Mouse (Mus musculus) neural tube, embryonic 12.5 days (tissue): ENCODE data around the gene Nol4l. TPM values are rescaled to one million over a fixed set of nuclear protein-coding genes. Genes with fewer than 3 reads are reported as not detected.
A peak's percentile ranks its signal among the peaks of the same experiment; 100 is the strongest.

Source experiments
- ATAC-seq: fragments of 200-750 bp; cut with Nextera tagmentation; 2 replicates; pipeline ENCODE4 v1.8.0; 2017; ENCODE audit warnings: low read depth, mild to moderate bottlenecking, moderate TSS enrichment, moderate library complexity; ENCODE audit not compliant: low FRiP score
- H3K27ac ChIP-seq: fragments of 300-500 bp; sonication (generic); 2 replicates; pipeline ENCODE4 v1.5.1; 2016
- H3K27me3 ChIP-seq: fragments of 300-500 bp; sonication (generic); replicated peaks from 2 replicates; pipeline ENCODE4 v1.6.1; 2016; ENCODE audit warnings: mild to moderate bottlenecking
- H3K36me3 ChIP-seq: fragments of 300-500 bp; sonication (generic); 2 replicates; pipeline ENCODE4 v1.6.1; 2016; ENCODE audit warnings: mild to moderate bottlenecking
- H3K4me1 ChIP-seq: fragments of 300-500 bp; sonication (generic); 2 replicates; pipeline ENCODE4 v1.6.1; 2016
- H3K4me2 ChIP-seq: fragments of 300-500 bp; sonication (generic); replicated peaks from 2 replicates; pipeline ENCODE4 v1.6.1; 2016; ENCODE audit warnings: mild to moderate bottlenecking
- H3K4me3 ChIP-seq: fragments of 300-500 bp; sonication (generic); 2 replicates; pipeline ENCODE4 v1.5.1; 2016
- H3K9ac ChIP-seq: fragments of 300-500 bp; sonication (generic); 2 replicates; pipeline ENCODE4 v1.6.1; 2016; ENCODE audit warnings: mild to moderate bottlenecking
- H3K9me3 ChIP-seq: fragments of 300-500 bp; sonication (generic); 2 replicates; pipeline ENCODE4 v1.6.1; 2016; ENCODE audit warnings: mild to moderate bottlenecking
- WGBS: fragments of 180-500 bp; shearing (Covaris S2); methylation state at CpG from one replicate; pipeline ENCODE4 v1.1.7; 2016; 5-methylcytosine and 5-hydroxymethylcytosine counted together
- polyA plus RNA-seq: library from polyadenylated mRNA; unstranded; fragments of >200 nt; fragmentation: Nextera tagmentation; extraction: Ambion mirVana; gene quantifications from 2 replicates; pipeline ENCODE4 v1.2.1, GENCODE M21; 2016

Nol4l gene
- polyA plus RNA-seq, 1 experiment from 2014 or later: 39.9 TPM

DNA sequence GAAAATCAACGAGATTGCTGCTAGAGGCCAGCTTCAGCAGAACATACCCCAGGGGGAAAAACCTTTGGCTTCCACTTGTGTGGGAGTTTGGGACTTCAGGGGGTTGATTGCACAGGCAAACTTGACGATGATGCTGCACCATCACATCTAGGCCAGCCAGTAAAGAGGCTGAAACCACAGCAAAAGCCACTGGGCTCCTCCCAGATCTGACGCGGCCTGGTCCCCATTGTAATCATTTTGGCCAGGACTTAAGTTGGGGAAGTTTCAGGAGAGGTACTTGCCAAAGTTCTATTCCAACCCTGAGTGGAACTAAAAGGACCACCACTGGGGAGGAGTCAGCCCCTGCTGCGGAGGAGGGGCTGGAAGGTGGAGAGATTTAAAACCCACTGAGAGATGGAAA, 38.8 kb downstream of the Nol4l start:
- Histone ChIP-seq H3K9ac (no peak overlapping the region), H3K4me2 (no peak overlapping the region)

DNA sequence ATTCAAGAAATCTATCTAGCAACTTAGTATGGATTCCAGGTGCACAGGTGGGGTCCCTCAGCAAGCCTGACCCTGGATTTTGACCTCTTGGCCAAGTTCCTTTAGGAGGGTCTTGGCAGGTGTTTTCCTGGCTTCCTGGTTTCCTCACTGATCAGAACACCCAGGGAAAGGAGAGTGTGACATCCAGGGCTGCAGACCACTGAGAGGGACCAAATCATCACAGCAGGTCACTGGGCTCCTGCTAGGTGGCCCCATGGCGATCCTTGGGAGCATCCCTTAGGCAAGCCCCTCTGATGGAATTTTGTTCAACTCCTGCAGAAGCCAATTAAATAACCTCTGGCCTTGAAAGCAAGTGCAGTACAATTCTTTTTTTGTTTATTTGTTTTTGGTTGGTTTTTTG, 39.7 kb downstream of the Nol4l start:
- peaks cover 39% of the 10 kb centered on the region for H3K4me1 ChIP-seq
- no peak overlapping the region for H3K4me2 ChIP-seq
- WGBS: 75% methylated on average over 1 of the region's 1 CpGs
- no peak for ATAC-seq
- H3K4me3 ChIP-seq: no peak overlapping the region
- no peak overlapping the region for H3K9ac ChIP-seq
- no peaks in the 10 kb centered on the region for H3K36me3 ChIP-seq
- H3K27me3 ChIP-seq: peaks cover 41% of the 10 kb centered on the region
- H3K9me3 ChIP-seq: no peaks in the 10 kb centered on the region
- H3K27ac ChIP-seq: no peak overlapping the region

More for the DNA sequence above, 38.8 kb downstream of the Nol4l start:
- peaks cover 47% of the 10 kb centered on the region for H3K27me3 ChIP-seq
- no peak overlapping the region for H3K4me3 ChIP-seq
- no peak for ATAC-seq
- 22% methylated on average over 5 of the region's 5 CpGs for WGBS
- H3K36me3 ChIP-seq: no peaks in the 10 kb centered on the region
- no peaks in the 10 kb centered on the region for H3K9me3 ChIP-seq
- H3K4me1 ChIP-seq: peaks cover 39% of the 10 kb centered on the region
- no peak overlapping the region for H3K27ac ChIP-seq

- peak overlapping the region; percentile 42 for H3K4me2 ChIP-seq
- H3K4me3 ChIP-seq: no peak overlapping the region
- H3K4me1 ChIP-seq: peaks cover 35% of the 10 kb centered on the region
- ATAC-seq: no peak
- 41% methylated on average over 4 of the region's 4 CpGs for WGBS
- no peaks in the 10 kb centered on the region for H3K9me3 ChIP-seq
- peak overlapping the region; percentile 26; the same call in 1 of the 2 replicates for H3K9ac ChIP-seq
- H3K27ac ChIP-seq: peak overlapping the region; percentile 75
- peaks cover 4% of the 10 kb centered on the region; the same call in 1 of the 2 replicates for H3K27me3 ChIP-seq
- no peaks in the 10 kb centered on the region for H3K36me3 ChIP-seq
Measured at GRCm38 (mm10) chr2:153484071-153484470, 45.7 kb downstream of the Nol4l start.

DNA sequence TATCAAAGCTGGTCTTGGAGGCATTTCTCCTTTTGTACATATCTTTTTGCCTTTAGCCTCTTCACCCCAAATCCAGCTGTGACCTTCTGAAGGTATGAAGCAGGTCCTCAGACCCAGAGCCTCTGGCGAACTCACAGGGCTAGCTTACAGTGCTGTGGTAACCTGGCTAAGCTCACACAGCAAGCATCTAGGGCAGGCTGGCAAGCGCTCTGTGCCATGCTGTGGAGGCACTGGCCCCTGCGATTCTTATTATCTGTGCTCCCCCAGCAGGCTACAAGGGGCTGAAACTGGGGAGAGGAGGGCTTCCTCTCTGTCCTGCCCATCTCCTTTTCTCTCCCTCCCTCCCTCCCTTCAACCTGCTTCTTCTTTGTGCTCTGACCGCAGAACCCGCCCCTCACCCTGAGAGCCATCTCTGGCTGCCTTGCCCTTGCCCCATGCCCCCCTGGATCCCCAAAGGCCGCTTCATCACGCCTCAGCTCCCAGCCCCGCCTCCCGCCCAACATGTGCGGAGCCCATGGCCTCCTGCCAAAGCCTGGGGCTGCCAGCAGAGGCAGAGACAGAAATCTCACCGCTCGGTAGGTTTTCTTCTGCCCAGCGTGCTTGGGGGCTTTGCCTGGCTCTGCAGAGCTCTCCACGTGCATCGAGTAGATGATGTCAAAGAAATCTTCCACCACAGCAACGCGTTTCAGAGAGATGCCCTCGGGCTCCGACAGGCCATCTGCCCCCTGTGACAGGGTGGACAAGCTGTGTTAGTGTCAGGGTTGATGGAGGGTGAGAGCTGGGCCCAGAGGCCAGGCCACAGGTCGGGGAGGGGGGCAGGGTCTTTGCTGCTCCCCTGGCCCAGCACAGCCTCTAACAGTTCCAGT, 46.4 kb downstream of the Nol4l start:
- Histone ChIP-seq H3K4me1 (peaks cover 35% of the 10 kb centered on the region), H3K36me3 (no peaks in the 10 kb centered on the region), H3K4me3 (no peak overlapping the region), H3K27me3 (peaks cover 4% of the 10 kb centered on the region; the same call in 1 of the 2 replicates), H3K27ac (peak overlapping the region; percentile 75), H3K9me3 (no peaks in the 10 kb centered on the region), H3K9ac (peak overlapping the region; percentile 26), H3K4me2 (peak overlapping the region; percentile 42)
- peak; percentile 69 for ATAC-seq
- WGBS: 8% methylated on average over 20 of the region's 20 CpGs

DNA sequence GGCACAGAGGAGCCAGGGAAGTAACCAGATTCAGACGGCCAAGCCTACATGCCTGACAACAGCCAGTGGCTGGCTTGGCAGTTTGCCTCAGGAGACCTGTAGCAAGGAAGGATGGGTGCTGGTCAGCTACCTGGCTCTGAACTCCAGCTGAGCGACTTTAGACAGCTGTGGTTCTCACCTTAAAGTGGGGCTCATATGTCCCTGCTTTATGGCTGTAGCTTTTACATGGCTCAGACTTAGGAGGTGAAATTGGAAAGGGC, 48.0 kb downstream of the Nol4l start:
- Histone ChIP-seq H3K27me3 (peaks cover 4% of the 10 kb centered on the region; the same call in 1 of the 2 replicates), H3K4me3 (no peak overlapping the region), H3K27ac (no peak overlapping the region), H3K36me3 (no peaks in the 10 kb centered on the region), H3K4me2 (no peak overlapping the region), H3K4me1 (peaks cover 35% of the 10 kb centered on the region), H3K9me3 (no peaks in the 10 kb centered on the region), H3K9ac (no peak overlapping the region)
- ATAC-seq: no peak
- 82% methylated on average over 2 of the region's 2 CpGs for WGBS

- WGBS: 77% methylated on average over 7 of the region's 7 CpGs
Measured at GRCm38 (mm10) chr2:153481108-153481860, 48.5 kb downstream of the Nol4l start.

GRCm38 (mm10) chr2:153479486-153479885, 50.3 kb downstream of the Nol4l start:
- peaks cover 38% of the 10 kb centered on the region for H3K4me1 ChIP-seq
- H3K9ac ChIP-seq: no peak overlapping the region
- no peaks in the 10 kb centered on the region for H3K36me3 ChIP-seq
- WGBS: 91% methylated on average over 1 of the region's 1 CpGs
- peaks cover 4% of the 10 kb centered on the region; the same call in 1 of the 2 replicates for H3K27me3 ChIP-seq
- no peak overlapping the region for H3K4me2 ChIP-seq
- H3K9me3 ChIP-seq: no peaks in the 10 kb centered on the region
- ATAC-seq: no peak
- H3K4me3 ChIP-seq: no peak overlapping the region
- H3K27ac ChIP-seq: no peak overlapping the region

More at GRCm38 (mm10) chr2:153481108-153481860, 48.5 kb downstream of the Nol4l start:
- Histone ChIP-seq H3K4me2 (no peak overlapping the region), H3K27me3 (peaks cover 4% of the 10 kb centered on the region; the same call in 1 of the 2 replicates), H3K9ac (no peak overlapping the region), H3K27ac (no peak overlapping the region), H3K4me3 (no peak overlapping the region), H3K9me3 (no peaks in the 10 kb centered on the region), H3K36me3 (no peaks in the 10 kb centered on the region), H3K4me1 (peaks cover 35% of the 10 kb centered on the region)
- no peak for ATAC-seq

- H3K4me2 ChIP-seq: no peak overlapping the region
- no peaks in the 10 kb centered on the region for H3K9me3 ChIP-seq
- H3K36me3 ChIP-seq: no peaks in the 10 kb centered on the region
- ATAC-seq: peak; percentile 59
- WGBS: 4% methylated on average over 4 of the region's 4 CpGs
- H3K4me1 ChIP-seq: peaks cover 29% of the 10 kb centered on the region
- H3K27ac ChIP-seq: no peak overlapping the region
- H3K27me3 ChIP-seq: peaks cover 4% of the 10 kb centered on the region; the same call in 1 of the 2 replicates
- H3K9ac ChIP-seq: no peak overlapping the region
- no peak overlapping the region for H3K4me3 ChIP-seq
Measured at GRCm38 (mm10) chr2:153478583-153478982, 51.2 kb downstream of the Nol4l start.

- Histone ChIP-seq H3K36me3 (no peaks in the 10 kb centered on the region; the same call in 1 of the 2 replicates), H3K27ac (no peak overlapping the region), H3K4me1 (peaks cover 8% of the 10 kb centered on the region), H3K9me3 (no peaks in the 10 kb centered on the region), H3K9ac (no peak overlapping the region), H3K4me3 (no peak overlapping the region), H3K27me3 (no peaks in the 10 kb centered on the region), H3K4me2 (no peak overlapping the region)
- no peak for ATAC-seq
- 44% methylated on average over 4 of the region's 4 CpGs for WGBS
Measured at GRCm38 (mm10) chr2:153475114-153476112, 54.4 kb downstream of the Nol4l start.

GRCm38 (mm10) chr2:153470983-153471382, 58.8 kb downstream of the Nol4l start:
- WGBS: 49% methylated on average over 3 of the region's 3 CpGs
- Histone ChIP-seq H3K9me3 (no peaks in the 10 kb centered on the region), H3K4me2 (no peak overlapping the region), H3K27me3 (no peaks in the 10 kb centered on the region), H3K4me1 (peaks cover 23% of the 10 kb centered on the region), H3K9ac (no peak overlapping the region), H3K4me3 (no peak overlapping the region), H3K36me3 (no peaks in the 10 kb centered on the region; the same call in 1 of the 2 replicates), H3K27ac (no peak overlapping the region)
- no peak for ATAC-seq

DNA sequence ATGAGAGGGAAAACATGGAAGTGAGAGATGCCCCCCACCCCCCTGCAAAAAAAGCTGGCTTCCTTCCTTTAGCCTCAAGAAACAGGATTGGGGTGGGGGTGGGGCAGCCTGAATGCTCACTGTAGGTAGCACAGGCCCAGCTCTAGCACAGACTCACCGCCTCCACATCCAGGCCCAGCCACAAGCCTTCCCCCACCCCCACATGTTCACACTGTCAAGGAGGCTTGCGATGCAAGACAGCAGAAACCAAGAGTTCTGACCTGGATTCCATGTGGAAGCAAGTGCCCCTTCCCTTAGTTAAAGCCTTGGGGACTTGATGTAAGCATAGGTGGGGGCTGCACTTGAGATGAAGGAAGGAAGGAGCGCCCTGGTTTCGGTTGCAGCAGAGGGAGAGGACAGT, 60.0 kb downstream of the Nol4l start:
- H3K27ac ChIP-seq: 0 out of 2 replicates have a peak overlapping the region, but pooled peaks have one; percentile 0
- 55% methylated on average over 4 of the region's 4 CpGs for WGBS
- H3K4me1 ChIP-seq: peaks cover 18% of the 10 kb centered on the region
- H3K27me3 ChIP-seq: no peaks in the 10 kb centered on the region
- no peak overlapping the region for H3K4me2 ChIP-seq
- H3K4me3 ChIP-seq: no peak overlapping the region
- no peak overlapping the region for H3K9ac ChIP-seq
- ATAC-seq: no peak
- H3K36me3 ChIP-seq: no peaks in the 10 kb centered on the region; the same call in 1 of the 2 replicates
- no peaks in the 10 kb centered on the region for H3K9me3 ChIP-seq
